Mouse (Mus musculus): ENCODE data around the gene 4933402N22Rik.
"Not testable (repeated sequence)": the region's sequence is repeated elsewhere in the genome, so short reads cannot be mapped to it uniquely, and the experiment has no call there.

4933402N22Rik gene

DNA sequence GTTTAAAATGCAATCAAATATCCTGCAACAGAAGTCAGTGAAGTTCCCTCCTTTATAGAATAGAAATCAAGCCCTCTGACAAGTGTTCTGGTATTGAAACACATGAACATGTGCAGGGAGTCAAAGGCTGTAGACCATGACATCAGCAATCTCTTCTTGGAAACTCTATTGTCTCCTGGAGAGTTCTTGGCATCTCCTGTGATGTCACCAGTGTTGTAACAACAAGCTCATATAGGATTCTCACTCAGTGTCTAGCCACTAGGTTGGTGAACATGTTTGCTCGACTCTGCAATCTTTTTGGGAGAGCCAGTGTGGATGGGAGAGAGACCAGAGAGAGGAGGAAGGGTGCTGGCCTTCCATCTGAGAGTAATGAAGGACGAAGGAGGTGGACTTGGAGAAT lies at the start of gene 4933402N22Rik:
Gene 4933402N22Rik (plus strand): TSS at position 301 of the 400 bp plus-strand sequence.
- not testable (repeated sequence) for DNase-seq (ENCODE audit: low read depth, low spot score)

DNA sequence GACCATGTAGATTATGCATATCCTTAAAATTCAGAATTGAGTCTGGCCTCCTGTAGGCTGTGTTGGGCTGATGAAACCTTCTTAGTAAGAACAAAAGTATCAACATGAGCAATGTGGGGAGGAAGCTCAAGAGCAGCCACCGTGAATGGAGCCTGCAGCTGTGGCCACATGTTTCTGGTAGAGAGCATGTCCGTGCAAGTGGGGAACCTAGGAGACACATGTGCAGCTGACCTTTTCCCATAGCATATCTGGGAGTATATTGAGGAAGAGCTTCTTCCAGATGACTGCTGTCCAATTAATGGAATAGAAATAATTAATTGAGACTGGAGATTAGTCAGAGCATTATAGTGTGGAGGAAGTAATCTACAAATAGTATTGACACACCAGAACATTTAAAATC lies 5.9 kb downstream of the 4933402N22Rik start:
- not testable (repeated sequence) for DNase-seq (ENCODE audit: low read depth, low spot score)

Data from retina, adult 2 months (tissue).